Mouse (Mus musculus) G1E (cell line): ENCODE measurements around the gene Aptx. TPM values are rescaled to one million over a fixed set of nuclear protein-coding genes. Genes with fewer than 3 reads are reported as not detected.

Source experiments
- ATAC-seq: 2 replicates; pipeline ENCODE4 v1.8.0; 2016; ENCODE audit warnings: mild to moderate bottlenecking; ENCODE audit not compliant: insufficient number of reproducible peaks, poor library complexity, low FRiP score, severe bottlenecking; ENCODE audit errors: extremely low read depth
- DNase-seq: peaks from one replicate; pipeline ENCODE4 v3.0.0; 2012; ENCODE audit warnings: low spot score
- H3K27me3 ChIP-seq: 2 replicates; pipeline ENCODE4 v1.6.1; 2012; ENCODE audit warnings: mild to moderate bottlenecking, low read length, inconsistent platforms; ENCODE audit not compliant: insufficient read depth
- H3K36me3 ChIP-seq: replicated peaks from 2 replicates; pipeline ENCODE3; 2012; ENCODE audit warnings: mild to moderate bottlenecking, inconsistent platforms
- H3K4me1 ChIP-seq: 2 replicates; pipeline ENCODE4 v1.6.1; 2012; ENCODE audit warnings: low read depth, low read length, inconsistent platforms, mixed read lengths; ENCODE audit not compliant: insufficient read depth
- H3K4me3 ChIP-seq: 2 replicates; pipeline ENCODE4 v1.5.1; 2012; ENCODE audit warnings: low read depth, mild to moderate bottlenecking, inconsistent platforms, low read length, moderate library complexity, mixed read lengths
- H3K9me3 ChIP-seq: replicated peaks from 2 replicates; pipeline ENCODE4 v1.6.1; 2012; ENCODE audit warnings: inconsistent platforms
- CTCF ChIP-seq: IDR thresholded peaks from 2 replicates; pipeline ENCODE4 v1.5.1; 2012; ENCODE audit warnings: low read depth, low read length, inconsistent platforms, mixed read lengths
- GATA1 ChIP-seq: IDR thresholded peaks from 2 replicates; pipeline ENCODE4 v1.6.1; 2012; ENCODE audit warnings: borderline replicate concordance, low read length, inconsistent platforms, mixed read lengths
- GATA2 ChIP-seq: IDR thresholded peaks from 2 replicates; pipeline ENCODE4 v1.6.1; 2012; ENCODE audit warnings: low read depth, low read length, inconsistent platforms, borderline replicate concordance
- POLR2AphosphoS5 ChIP-seq: IDR thresholded peaks from 2 replicates; pipeline ENCODE4 v1.6.1; 2012; ENCODE audit warnings: low read depth, low read length, inconsistent platforms; ENCODE audit not compliant: insufficient replicate concordance
- TAL1 ChIP-seq: conservative IDR thresholded peaks from 2 replicates; pipeline ENCODE4 v1.6.1; 2012; ENCODE audit warnings: low read depth, low read length, inconsistent platforms, mixed read lengths
- polyA plus RNA-seq: library from polyadenylated mRNA; stranded (reverse); fragments of >175 nt; gene quantifications from 2 replicates; pipeline ENCODE4 v1.2.3, GENCODE M21; 2012
- total RNA-seq, 2 experiments: library from RNA; stranded (forward) in 1 of 2; stranded (reverse) in 1 of 2; fragments of 200-1000 nt in 1 of 2; fragments of >200 nt in 1 of 2; fragmentation: Nextera tagmentation in 1 of 2; gene quantifications; 2 replicates each; pipeline ENCODE4 v1.2.3; 2014 to 2017

Gene Aptx
- total and polyA plus RNA-seq, 3 experiments, result 5.2 to 12.4 (median 11.1) TPM

DNA sequence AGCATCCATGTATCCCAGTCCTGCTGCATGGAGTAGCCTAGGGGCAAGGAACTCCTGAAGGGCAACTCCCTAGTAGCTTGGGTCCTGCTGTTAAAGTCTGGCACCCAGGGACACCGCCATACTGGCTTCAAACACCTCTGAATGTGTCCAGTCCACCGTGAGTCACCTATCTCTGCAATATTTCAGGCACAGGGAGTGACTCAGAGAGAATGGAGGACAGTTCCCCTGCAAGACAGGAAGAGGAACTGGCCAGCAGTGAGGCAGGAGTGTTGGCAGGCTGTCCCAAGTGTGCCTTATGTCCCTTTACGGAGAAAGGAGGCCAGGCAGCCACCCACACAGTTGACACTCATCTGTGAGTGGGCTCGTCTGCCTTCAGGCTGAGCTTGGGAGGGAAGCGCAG, 53.9 kb downstream of the Aptx start:
- TF ChIP-seq TAL1 (no peak), GATA2 (no peak), GATA1 (no peak), POLR2AphosphoS5 (no peak), CTCF (no peak)
- Histone ChIP-seq H3K4me3 (no peak overlapping the region), H3K9me3 (no peaks in the 10 kb centered on the region), H3K36me3 (no peaks in the 10 kb centered on the region), H3K4me1 (no peaks in the 10 kb centered on the region), H3K27me3 (peaks cover 2% of the 10 kb centered on the region; the same call in 1 of the 2 replicates)
- ATAC-seq (no peak), DNase-seq (no peak)

DNA sequence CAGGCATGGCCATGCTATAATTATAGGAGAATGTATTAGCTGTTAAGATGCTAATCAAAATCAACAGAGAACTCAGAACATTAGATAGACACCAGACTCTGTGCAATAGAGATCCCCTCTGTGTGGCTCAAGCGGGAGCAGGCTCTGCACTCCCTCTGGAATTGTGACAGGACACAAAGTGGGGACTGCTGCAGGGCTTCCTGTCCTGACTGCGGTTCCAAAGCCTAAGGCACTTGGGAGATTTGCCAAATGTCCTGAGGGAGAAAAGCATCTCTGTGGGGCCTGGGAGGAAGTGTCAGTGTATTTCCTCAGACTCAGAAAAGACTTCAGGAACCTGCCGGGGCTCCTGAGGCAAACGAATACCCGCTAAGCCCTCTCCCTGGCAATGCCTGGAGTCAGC, 59.4 kb downstream of the Aptx start:
- no peak overlapping the region for H3K4me3 ChIP-seq
- no peaks in the 10 kb centered on the region for H3K4me1 ChIP-seq
- no peak for ATAC-seq
- no peak for TF ChIP-seq POLR2AphosphoS5
- no peak for TF ChIP-seq GATA1
- peaks cover 2% of the 10 kb centered on the region; the same call in 1 of the 2 replicates for H3K27me3 ChIP-seq
- no peak for DNase-seq
- no peaks in the 10 kb centered on the region for H3K36me3 ChIP-seq
- no peaks in the 10 kb centered on the region for H3K9me3 ChIP-seq

DNA sequence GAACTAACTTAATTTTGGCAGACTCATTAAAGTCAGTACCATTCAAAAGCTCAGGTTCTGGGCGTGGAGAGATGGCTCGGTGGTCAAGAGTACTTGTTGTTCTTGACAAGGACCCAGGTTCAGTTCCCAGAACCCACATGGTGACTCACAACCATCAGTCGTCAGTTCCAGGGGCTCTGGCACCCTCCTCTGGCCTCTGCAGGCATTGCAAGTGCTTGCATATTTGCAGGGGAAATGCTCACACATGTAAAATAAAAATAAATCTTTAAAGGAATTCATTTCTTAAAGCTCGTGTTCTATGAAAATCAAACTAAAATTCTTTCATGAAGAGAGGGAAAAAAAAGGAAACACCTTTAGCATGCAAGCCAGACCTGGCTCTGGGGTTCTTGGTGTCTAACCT, 62.0 kb downstream of the Aptx start:
- H3K27me3 ChIP-seq, result peaks cover 2% of the 10 kb centered on the region; the same call in 1 of the 2 replicates
- no peaks in the 10 kb centered on the region for H3K9me3 ChIP-seq
- no peak for ATAC-seq
- TF ChIP-seq GATA1 (no peak), POLR2AphosphoS5 (no peak), TAL1 (no peak), CTCF (no peak)
- no peaks in the 10 kb centered on the region for H3K36me3 ChIP-seq
- no peak overlapping the region for H3K4me3 ChIP-seq
- no peaks in the 10 kb centered on the region for H3K4me1 ChIP-seq
- DNase-seq, result no peak

Other genes starting within 250 kb of the Aptx start
- not detected in 2 replicates for gene Tmem215, start 231.0 kb downstream of the Aptx start, total RNA-seq (2014; fragmentation: Nextera tagmentation)
- gene Tmem215, start 231.0 kb downstream of the Aptx start, total RNA-seq (2017), result 0.06 and 0.16 TPM in 2 replicates
- gene Tmem215, start 231.0 kb downstream of the Aptx start, polyA plus RNA-seq, result not detected in 2 replicates
- gene Dnaja1, start 19.0 kb upstream of the Aptx start, total RNA-seq (2014; fragmentation: Nextera tagmentation), result 174 and 178 TPM in 2 replicates
- gene Dnaja1, start 19.0 kb upstream of the Aptx start, total RNA-seq (2017), result 232 and 353 TPM in 2 replicates
- gene Dnaja1, start 19.0 kb upstream of the Aptx start, polyA plus RNA-seq, result 124 and 221 TPM in 2 replicates
- 50.2 and 51.4 TPM in 2 replicates for gene Smu1, start 54.7 kb upstream of the Aptx start, total RNA-seq (2014; fragmentation: Nextera tagmentation)
- 141 and 149 TPM in 2 replicates for gene Smu1, start 54.7 kb upstream of the Aptx start, total RNA-seq (2017)
- 6.6 and 9.1 TPM in 2 replicates for gene Smu1, start 54.7 kb upstream of the Aptx start, polyA plus RNA-seq
- 30.3 and 39.1 TPM in 2 replicates for gene B4galt1, start 150.8 kb upstream of the Aptx start, total RNA-seq (2014; fragmentation: Nextera tagmentation)
- gene B4galt1, start 150.8 kb upstream of the Aptx start, total RNA-seq (2017), result 12.6 and 15.4 TPM in 2 replicates
- gene B4galt1, start 150.8 kb upstream of the Aptx start, polyA plus RNA-seq, result 19.6 and 19.7 TPM in 2 replicates
- gene Spink4, start 216.9 kb upstream of the Aptx start, total RNA-seq (2014; fragmentation: Nextera tagmentation), result not detected in 2 replicates
- not detected in 2 replicates for gene Spink4, start 216.9 kb upstream of the Aptx start, total RNA-seq (2017)
- not detected in 2 replicates for gene Spink4, start 216.9 kb upstream of the Aptx start, polyA plus RNA-seq
- 67.9 and 75.6 TPM in 2 replicates for gene Bag1, start 245.1 kb upstream of the Aptx start, total RNA-seq (2014; fragmentation: Nextera tagmentation)
- gene Bag1, start 245.1 kb upstream of the Aptx start, total RNA-seq (2017), result 232 and 257 TPM in 2 replicates
- gene Bag1, start 245.1 kb upstream of the Aptx start, polyA plus RNA-seq, result 233 and 300 TPM in 2 replicates
- gene Chmp5, start 245.2 kb upstream of the Aptx start, total RNA-seq (2014; fragmentation: Nextera tagmentation), result 58.1 and 76.5 TPM in 2 replicates
- gene Chmp5, start 245.2 kb upstream of the Aptx start, total RNA-seq (2017), result 139 and 188 TPM in 2 replicates
- gene Chmp5, start 245.2 kb upstream of the Aptx start, polyA plus RNA-seq, result 2.3 and 2.9 TPM in 2 replicates